Mouse (Mus musculus) heart, postnatal 0 days (tissue): ENCODE data around the gene Hlx.

ENCODE experiments used
- CTCF ChIP-seq: IDR thresholded peaks from 2 replicates; pipeline ENCODE4 v1.5.1; 2016; ENCODE audit warnings: antibody characterized with exemption, control low read depth, low read depth
- EP300 ChIP-seq: IDR thresholded peaks from 2 replicates; pipeline ENCODE4 v1.6.1; 2016; ENCODE audit warnings: antibody characterized with exemption, low read depth

DNA sequence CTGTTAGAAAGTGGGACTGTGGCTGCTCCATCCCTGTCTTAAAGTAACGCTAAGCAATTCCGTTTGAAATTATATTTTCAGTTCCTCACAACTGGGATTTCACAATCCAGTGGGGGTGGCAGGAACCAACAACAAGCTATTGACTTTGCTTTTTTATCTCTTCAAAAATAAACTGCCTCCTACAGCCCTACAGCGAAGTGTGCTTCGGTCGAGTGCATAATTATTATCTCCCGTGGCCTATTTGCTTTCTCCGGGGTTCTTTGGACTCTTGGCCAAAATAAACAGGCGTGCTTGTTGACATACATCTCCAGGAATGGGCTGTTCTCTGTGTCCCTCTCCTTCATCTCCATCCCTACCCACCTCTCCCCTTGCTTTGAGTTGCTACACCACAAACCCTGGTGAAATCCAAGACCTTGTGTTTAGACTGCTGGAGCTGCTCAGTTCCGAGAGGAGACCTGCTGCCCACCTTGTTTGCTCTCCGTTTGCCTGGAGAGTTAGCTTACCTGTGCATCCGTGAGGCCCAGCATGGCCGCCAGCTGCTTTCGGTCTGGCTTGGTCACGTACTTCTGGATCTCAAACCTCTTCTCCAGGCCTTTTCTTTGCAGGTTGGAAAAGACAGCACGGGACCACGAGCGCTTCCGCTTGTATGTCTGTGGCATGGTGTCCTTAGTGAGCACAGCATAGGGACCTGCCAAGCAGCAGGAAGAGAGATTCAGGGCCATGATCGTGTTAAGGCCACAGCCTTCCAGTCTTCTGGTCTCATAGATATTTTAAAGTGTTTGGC, 2.9 kb downstream of the Hlx start:
- TF ChIP-seq CTCF, result no peak
- no peak for TF ChIP-seq EP300
